Mouse (Mus musculus): ENCODE results near the gene Tex21.
A peak's percentile ranks its signal among the peaks of the same experiment; 100 is the strongest.
"Not testable (repeated sequence)": the region's sequence is repeated elsewhere in the genome, so short reads cannot be mapped to it uniquely, and the experiment has no call there.

Tex21 gene

DNA sequence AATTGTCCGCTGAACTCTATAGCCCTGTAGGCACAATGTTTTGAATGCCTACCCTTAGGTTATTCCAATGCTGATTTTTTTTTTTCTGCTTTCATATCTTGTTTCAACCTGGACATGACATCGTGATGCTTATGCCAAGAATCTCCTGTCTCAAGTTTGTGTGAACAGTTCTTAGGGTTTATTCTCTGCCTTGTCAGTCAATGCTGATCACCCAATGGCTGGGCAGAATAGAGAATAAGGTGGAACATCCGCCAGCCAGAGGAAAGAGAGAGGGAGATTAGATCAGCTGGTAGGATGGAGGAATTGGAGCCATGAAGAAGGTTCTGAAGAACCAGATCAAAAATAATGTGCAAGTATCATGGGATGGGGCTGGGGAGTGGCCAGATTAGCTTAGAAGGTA lies 14.1 kb upstream of the Tex21 start:
- no peak for DNase-seq (ENCODE audit: low spot score)

DNA sequence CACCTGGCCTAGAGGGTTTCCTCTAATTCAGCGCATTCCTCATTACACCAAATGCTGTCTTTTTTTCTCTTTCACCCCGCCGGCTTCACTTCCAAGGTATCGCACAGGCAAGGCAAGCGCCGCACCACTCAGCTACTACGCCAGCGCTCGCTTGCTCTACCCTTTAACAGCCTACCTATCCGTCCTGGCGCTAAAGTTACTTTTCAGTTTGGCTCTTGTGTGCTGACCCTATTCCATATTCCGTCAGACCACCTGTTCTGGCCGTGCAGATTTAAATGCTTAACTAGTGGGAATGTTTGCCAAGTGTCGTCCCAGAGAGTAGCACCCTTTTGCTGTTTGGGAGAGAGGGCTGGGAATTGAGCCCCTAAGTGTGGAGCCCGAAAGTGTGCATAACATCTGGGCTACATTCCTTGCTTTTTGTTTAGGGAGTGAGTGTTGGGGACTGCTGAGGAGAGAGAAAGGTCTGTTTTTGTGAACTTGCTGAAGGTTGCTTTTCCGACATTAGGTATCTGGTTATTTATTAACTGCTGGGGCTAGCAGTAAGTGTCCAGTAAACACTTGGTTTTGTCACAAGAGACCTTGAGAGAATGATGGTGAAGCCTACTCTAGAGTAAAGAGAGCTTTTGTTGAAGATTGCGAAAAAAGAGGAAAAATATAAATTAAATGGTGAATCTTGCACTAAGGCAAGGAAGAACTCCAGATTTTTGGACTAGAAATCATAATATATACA lies 9.7 kb upstream of the Tex21 start:
- peak; percentile 54 for DNase-seq (ENCODE audit: low spot score)

DNA sequence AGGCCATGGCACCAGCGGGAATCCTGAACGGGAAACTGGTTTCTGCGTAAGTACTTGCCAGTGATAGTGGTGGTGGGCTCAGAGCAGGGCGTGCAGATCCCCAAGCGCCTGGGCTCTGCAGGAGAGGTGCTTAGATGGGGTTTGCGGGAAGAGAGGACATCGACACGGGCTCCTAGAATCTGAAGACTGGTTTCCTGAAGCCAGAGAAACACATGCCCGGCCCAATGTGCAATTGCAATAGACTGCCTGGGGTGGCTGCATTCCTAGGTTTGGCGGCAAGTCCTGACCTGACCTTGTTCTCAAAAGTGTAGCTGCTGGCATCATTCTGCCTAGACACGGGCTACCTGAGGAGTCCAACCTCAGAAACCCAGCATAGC lies 8.9 kb upstream of the Tex21 start:
- no peak for DNase-seq (ENCODE audit: low spot score)

DNA sequence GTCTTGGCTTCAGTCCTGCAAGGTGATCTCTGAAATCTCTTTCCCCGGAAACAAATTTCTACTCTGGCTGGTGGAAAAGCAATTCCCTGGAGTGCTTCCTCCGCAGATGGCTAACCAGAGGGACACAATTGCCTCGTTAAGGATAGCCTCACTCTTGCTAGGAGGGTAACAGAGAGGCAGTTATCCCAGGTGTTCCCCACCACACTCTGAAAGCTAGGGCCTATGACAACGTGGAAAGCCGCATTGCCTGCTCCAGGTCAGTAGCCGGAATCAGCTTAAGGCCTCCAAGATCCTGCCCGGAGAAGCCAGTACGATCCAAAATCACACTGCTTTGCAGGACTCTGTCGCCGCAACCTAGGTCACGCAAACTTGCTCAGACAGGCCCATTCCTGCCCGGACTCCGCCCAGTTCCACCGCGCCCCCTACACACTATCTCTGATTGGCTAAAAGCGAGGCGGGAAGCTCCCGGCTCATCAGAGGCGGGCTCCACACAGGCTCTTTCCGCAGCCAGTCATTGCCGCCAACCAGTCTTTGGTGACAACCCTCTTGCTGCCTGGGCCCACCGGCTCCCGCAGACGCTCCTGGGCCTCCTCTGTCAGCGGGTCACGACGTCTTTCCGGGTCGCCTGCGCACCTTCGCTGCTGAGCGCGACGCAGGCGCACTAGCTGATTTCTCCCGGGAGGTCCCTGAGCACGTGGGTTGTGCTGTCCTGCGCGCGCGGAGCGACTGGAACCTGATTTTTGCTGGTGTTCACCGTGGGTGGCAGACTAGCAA lies 8.4 kb upstream of the Tex21 start, which contains the start of gene Mthfd1:
TSS of gene Mthfd1 (plus strand) at position 574 of the 774 bp plus-strand sequence.
- peak; percentile 97 for DNase-seq (ENCODE audit: low spot score)

DNA sequence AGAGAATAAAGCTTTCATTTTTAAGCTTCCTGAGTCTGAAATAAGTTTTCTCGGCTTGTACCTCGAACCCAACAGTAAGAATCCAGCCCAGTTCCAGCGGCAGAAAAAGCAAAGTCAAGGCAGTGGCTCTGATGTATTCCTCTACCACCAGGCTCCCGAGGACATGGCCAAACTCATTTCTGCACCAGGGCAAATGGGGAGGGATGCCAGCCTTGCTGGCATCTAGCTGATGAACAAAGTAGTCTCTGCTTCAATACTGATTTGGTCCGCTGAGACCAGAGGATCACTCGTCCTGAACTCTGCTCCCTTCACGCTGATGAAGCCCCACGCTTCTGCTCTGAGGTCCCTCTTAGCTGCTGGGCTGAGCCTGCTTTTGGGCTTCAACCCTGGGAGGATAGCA lies 7.4 kb upstream of the Tex21 start:
- no peak for DNase-seq (ENCODE audit: low spot score)

DNA sequence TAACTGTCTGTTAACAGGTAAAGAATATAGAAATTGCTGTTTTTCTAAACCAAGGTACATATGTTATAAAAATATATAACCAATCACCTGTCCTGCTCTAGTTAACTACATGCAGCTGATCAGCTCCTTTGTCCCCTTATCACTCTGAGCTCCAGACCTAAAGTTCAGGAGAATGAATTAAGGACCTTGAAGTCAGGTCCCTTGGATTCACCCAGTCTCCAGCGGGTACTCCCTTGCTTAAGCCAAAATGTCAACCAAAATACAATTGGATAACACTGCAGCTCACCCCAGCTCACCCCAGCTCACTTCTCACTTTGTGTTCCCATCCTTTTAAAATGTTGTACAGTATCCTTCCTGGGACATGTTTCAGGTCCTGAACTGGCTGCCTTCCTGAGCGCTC lies 7.0 kb upstream of the Tex21 start:
- no peak for DNase-seq (ENCODE audit: low spot score)

DNA sequence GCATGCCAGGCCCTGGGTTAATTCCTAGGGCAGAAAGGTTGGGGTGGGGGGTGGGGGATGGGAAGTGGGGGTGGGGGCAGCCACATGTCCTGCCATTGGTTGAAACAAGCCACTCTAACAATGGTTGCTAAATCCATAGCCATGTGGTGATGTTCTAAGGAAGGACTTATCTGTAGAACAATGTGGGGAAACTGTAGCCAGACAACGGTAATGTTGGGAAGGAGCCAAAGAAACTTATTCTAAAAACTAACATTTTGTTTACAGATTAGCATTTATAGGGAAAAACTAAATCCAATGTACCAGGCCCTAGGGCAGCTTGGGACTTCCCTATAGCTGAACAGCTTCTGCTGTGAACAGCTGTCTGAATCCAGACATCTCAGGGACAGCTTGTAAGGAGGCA lies 6.5 kb upstream of the Tex21 start:
- DNase-seq (ENCODE audit: low spot score), result no peak

DNA sequence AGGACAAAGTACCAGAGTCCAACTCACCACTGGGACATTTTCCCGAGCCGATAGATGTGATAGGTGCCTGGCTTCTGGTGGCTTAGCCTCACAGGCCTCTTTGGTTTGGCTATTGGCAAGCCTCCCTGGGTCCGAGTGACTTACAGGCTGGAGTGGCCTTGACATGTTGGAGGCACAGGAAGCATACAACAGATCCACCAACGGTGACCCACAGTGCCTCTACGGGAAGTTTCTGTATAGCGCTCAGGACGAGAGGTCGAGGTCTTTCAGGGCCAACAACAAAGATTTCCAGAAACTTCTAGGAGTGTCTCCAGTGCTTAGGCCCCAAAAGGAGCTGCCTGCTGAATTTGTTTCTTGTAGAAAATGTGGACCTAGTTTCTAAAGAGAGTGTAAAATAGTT lies 1.6 kb downstream of the Tex21 start:
- DNase-seq (ENCODE audit: low spot score), result no peak

DNA sequence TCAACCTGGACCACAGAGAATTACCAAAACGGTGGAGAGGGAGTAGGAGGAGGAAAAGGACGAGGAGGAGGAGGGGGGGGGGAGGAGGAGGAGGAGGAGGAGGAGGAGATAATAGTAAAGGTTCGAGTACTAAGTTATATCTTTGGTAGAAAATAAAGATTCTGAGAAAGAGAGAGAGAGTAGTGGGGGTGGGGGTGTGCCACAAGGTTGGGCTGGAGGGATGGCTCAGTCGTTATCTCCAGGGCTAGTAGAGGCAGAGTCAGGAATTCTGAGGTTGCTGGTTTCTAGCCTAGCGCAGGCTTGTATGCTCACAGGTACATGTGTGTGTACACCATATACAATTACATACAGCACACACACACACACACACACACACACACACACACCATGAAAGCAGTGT lies 4.7 kb downstream of the Tex21 start:
- no peak for DNase-seq (ENCODE audit: low spot score)

DNA sequence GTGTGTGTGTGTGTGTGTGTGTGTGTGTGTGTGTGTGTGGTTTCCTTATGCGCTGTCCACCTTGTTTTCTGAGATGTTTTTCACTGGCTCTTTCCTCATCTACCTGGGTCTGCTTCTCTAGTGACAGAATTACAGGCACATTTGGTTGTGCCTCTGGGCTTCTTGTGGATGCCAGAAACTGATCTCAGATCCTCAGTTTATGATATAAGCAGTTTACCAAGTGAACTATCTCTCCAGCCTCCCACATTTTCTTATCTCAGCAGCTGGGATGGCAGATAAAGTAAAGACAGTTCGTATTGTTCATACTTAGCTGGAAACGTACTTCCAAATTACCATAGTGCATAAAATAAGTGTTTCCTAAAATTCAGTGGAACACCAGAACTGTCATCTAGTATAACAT lies 5.5 kb downstream of the Tex21 start:
- DNase-seq (ENCODE audit: low spot score), result no peak

DNA sequence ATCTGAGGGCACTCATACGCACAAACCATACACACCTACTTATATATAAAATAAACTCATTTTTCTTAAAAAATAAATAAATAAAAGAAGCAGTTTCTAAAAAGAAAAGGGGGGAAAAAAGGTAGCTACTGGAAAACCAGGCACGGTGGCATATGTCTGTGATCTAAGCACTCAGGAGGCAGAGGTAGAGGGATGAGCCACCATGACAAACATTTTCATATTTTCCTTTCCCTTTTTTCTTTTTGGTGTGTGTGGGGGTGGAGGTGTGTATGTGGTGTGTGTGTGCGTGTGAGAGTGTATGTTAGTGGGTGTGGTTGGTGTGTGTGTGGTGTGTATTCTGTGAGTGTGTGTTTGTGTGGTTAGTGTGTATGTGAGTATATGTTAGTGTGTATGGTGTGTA lies 5.9 kb downstream of the Tex21 start:
- no peak for DNase-seq (ENCODE audit: low spot score)

DNA sequence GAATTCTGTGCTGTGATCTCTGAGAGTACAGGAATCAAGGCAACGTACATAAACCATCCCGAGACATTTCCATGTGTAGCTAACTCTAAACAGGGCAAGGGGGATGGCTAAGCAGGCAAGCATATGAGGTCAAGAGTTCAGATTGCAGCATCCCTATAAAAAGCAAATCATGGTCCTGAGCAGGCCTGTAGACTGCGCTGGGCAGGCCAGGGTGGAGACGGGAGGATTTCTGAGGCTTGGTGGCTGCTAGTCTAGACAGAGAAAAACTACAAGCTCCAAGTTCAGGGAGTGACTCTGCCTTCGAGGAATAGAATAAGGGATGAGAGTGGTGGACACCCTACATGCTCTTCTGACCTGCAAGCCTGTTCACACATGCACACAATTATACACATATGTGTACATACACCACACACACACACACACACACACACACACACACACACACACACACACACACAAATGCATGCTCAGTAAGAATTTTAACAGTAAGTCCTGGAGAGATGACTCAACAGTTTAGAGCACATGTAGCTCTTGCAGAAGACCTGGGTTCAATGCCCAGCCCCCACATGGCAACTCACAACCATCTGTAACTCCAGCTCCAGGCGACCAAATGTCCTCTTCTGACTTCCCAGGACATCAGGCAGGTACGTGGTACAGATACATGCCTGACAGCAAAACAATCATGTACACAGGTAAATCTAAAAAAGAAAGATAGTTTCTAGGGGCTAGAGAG lies 6.5 kb downstream of the Tex21 start:
- DNase-seq (ENCODE audit: low spot score), result no peak

DNA sequence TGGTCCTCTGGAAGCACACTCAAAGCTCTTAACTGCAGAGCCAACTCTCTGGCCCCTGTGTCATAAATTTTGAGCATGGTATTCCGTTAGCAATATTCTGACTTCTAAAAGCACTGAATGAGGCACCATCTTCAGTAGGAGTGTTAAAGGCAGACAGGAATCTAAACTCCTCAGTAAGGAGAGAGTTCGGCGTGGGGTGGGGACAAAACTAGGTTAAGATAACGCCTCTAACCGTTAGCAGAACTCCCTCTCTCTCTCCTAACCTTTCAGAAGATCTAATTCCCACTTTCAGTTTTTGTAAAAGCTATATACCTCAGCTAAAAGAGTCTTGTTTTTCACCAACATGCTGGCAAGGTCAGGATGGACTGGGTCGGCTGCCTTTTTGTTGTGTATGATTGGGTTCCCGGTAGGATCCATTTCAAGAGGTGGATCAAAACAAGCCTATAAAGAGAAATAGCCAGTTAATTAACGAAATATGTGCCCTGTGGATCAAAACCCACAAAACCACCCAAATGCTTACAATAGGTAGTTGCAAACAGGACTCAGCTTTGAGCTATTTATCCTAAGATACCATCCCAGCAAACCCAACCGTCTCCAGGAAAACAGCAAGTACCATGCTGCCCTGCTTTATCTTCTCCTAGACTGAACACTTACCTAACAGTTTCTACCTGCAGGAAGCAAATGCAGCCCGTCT lies 7.3 kb downstream of the Tex21 start:
- no peak for DNase-seq (ENCODE audit: low spot score)

DNA sequence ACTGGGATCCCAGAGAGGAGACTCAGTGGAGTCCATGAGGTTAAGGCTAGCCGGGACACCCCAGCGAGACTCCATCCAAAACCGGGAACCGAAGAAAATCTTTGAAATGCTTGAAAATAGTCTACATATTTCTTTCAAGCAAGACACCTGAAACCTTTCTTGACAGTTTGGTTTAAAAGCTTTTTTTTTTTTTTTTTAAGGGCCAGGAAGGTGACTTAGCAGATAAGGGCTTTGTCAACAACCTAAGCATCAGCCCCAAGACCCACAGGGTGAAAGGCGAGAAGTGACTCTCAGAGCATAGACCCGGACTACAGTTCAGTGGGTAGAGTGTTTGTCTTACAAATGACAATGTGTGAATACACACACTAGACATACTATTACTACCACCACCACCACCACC lies 11.3 kb downstream of the Tex21 start:
- no peak for DNase-seq (ENCODE audit: low spot score)

DNA sequence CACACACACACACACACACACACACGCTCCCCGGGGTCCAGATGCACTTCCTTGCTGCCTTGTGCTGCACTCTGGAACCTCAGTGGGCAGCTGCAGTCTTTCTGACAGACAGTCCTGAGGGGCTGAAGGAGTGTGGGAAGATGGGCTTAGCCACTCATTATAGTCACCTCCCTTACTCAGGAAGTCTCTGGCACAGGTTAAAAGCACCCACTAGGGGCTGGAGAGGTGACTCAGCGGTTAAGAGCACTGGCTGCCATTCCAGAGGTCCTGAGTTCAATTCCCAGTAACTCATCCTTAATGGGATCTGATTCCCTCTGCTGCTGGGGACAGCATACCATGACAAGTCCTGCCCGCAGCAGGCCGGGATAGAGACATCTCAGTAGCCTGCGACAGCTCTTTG lies 15.9 kb downstream of the Tex21 start:
- no peak for DNase-seq (ENCODE audit: low spot score)

DNA sequence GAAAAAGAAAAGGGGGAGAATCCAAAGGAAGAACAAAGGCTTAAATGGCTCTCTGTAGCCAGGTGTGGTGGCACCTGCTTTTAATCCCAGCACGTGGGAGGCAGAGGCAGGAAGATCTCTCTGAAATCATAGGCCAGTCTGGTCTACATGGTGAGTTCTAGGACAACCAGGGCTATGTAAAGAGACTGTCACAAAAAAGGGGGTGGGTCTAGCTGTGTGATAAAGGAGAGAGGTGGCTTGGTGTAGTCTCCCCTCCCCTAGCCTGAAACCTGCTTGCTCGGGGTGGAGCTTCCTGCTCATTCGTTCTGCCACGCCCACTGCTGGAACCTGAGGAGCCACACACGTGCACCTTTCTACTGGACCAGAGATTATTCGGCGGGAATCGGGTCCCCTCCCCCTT lies 24.4 kb downstream of the Tex21 start:
- not testable (repeated sequence) for DNase-seq (ENCODE audit: low spot score)

DNA sequence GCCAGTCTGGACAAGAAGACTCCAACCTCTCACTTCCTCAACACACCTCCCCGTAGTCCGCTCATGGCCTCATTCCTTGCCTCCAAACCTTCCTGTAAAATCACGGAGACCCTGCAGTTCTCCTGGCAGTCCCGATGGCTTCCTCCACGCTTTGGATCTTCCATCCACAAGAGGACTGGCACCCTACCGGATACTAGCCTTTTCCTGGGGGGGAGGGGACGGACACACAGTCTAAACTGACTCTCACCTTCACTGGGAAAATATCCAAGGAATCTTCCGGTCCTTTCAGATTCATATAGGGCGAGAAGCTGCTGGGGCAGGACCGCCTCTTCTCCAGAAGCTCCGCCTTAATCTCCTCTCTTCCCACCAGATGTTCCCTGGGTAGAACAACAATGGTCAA lies 29.8 kb downstream of the Tex21 start:
- DNase-seq (ENCODE audit: low spot score), result no peak

DNA sequence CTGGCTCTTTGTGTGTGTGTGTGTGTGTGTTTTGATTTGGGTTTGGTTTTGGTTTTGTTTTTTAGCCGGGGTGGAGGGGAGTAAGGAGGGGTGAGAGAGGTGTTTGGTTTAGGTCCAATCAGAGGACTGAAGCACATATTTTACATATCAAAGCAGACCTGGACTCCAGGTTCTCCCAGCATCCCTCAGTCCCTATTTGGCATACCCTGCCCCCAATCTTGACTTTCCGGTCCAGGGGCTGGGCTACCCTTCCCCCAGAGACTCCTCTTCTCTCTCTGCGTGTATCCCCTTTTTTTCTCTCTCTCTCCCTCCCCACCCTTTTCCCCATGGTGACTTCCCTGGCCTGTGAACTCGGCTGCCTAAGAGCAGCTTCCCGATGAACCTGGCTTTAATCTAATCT lies 31.4 kb downstream of the Tex21 start:
- DNase-seq (ENCODE audit: low spot score), result no peak

DNA sequence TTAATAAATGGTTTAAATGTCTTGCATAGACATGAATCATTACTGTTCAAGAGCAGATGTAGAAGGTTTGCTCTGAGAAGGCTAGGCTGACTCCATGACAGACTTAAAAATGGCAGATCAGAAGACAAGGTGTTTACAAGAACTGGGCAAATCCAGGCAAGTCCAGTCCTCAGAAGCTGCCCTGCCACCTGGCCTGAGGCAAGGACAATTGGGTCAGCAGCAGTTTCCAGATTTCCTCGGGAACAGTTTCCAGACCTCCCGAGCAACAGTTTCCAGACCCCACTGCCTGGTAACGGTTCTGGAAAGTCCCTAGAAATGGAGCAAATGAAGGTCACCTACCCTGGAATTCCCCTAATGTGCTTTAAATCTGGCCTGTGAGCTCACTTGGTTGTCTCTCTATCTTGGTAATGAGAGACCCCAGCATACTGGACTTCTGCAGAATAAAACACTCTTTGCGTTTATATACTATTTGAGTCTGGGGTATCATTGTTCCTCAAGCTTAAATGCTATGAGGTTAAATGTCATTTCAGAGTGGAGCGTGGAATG lies 37.0 kb downstream of the Tex21 start:
- DNase-seq (ENCODE audit: low spot score), result no peak

DNA sequence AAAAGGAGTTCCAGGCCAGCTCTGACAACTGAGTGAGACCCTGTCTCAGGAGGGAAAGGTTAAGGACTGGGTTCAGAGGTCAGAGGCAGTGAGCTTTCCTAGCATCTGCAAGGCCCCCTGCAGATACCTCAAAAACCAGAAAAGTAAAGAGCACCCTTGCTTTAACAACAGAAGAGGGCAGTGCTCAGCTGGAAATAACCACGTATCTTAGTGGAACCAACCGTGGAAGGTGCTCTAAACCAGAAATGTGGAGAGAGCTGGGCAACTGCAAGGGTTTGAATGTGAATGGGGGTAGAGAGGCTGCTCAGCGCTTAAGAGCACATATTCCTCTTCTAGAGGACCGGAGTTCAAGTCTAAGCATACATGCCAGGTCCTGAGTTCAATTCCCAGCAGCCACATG lies 46.2 kb downstream of the Tex21 start:
- DNase-seq (ENCODE audit: low spot score), result no peak

DNA sequence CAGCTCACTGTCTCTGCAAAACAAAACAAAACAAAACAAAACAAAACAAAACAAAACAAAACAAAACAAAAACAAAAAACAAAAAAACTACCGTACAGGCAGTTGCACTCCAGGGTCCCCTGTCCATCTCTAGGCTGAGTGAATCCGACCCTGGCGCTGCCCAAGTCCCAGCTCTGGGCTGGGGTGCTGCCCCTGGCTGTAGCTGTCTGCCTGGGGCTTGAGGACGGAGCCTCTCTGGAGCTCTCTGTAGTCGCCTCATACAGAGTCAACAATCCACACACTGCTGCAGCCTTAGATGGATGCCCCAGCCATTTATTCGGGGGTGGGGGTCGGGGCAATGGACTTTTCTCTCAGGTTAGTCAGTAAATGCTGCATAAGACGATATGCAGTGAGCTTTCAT lies 49.5 kb downstream of the Tex21 start:
- DNase-seq (ENCODE audit: low spot score), result no peak

DNA sequence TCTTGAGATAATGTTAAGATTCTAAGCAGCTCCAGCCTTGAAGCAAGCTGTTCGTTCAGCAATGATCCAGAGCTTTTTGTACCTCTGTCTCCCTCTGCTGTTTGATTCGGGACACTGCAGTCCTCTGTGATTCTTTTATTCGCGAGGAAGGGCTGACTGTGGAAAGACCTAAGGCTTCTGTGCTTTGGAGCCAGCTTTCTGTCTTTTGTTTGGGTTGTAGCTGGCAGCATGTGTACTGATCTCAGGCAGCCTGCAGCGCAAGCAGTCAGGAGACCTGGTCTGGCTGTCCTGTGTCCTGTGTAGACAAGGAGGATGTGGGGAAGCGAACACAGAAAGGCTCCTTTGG lies 49.9 kb downstream of the Tex21 start:
- peak; percentile 95 for DNase-seq (ENCODE audit: low spot score)

All from embryo, embryonic 10.5 days (tissue).